Mouse (Mus musculus) embryonic facial prominence, embryonic 10.5 days (tissue): ENCODE data around the gene Rpl35a. TPM values are rescaled to one million over a fixed set of nuclear protein-coding genes. Genes with fewer than 3 reads are reported as not detected.
"Not testable (repeated sequence)": the region's sequence is repeated elsewhere in the genome, so short reads cannot be mapped to it uniquely, and the experiment has no call there.

ENCODE experiments used
- DNase-seq: peaks from one replicate; pipeline ENCODE4 v3.0.0-alpha.2; 2017; ENCODE audit warnings: low spot score
- H3K27ac ChIP-seq: fragments of 300-500 bp; sonication (generic); replicated peaks from 2 replicates; pipeline ENCODE4 v1.5.1; 2016; ENCODE audit warnings: mild to moderate bottlenecking
- H3K27me3 ChIP-seq: fragments of 300-500 bp; sonication (generic); replicated peaks from 2 replicates; pipeline ENCODE4 v1.6.1; 2016; ENCODE audit warnings: low read depth, mild to moderate bottlenecking; ENCODE audit not compliant: poor library complexity, severe bottlenecking
- H3K36me3 ChIP-seq: fragments of 300-500 bp; sonication (generic); replicated peaks from 2 replicates; pipeline ENCODE4 v1.6.1; 2016; ENCODE audit warnings: mild to moderate bottlenecking, moderate library complexity
- H3K4me1 ChIP-seq: fragments of 300-500 bp; sonication (generic); 2 replicates; pipeline ENCODE4 v1.6.1; 2016
- H3K4me3 ChIP-seq: fragments of 300-500 bp; sonication (generic); 2 replicates; pipeline ENCODE4 v1.5.1; 2016; ENCODE audit warnings: mild to moderate bottlenecking, moderate library complexity
- H3K9me3 ChIP-seq: fragments of 300-500 bp; sonication (generic); 2 replicates; pipeline ENCODE4 v1.6.1; 2016; ENCODE audit warnings: mild to moderate bottlenecking
- WGBS: fragments of 180-500 bp; shearing (Covaris S2); methylation state at CpG from one replicate; pipeline ENCODE4 v1.1.7; 2016; 5-methylcytosine and 5-hydroxymethylcytosine counted together
- polyA plus RNA-seq: library from polyadenylated mRNA; unstranded; fragments of >200 nt; fragmentation: Nextera tagmentation; extraction: Ambion mirVana; gene quantifications from 2 replicates; pipeline ENCODE4 v1.2.1, GENCODE M21; 2016

Rpl35a gene
- polyA plus RNA-seq, 1 experiment from 2014 or later = 1,025 TPM

GRCm38 (mm10) chr16:33058656-33059055 is 2.4 kb downstream of the Rpl35a start:
- DNase-seq = not testable (repeated sequence)
- H3K4me3 ChIP-seq = peak overlapping the region; percentile 82

GRCm38 (mm10) chr16:33059471-33059870 is 3.2 kb downstream of the Rpl35a start:
- Histone ChIP-seq H3K4me3 (no peak overlapping the region), H3K27me3 (no peaks in the 10 kb centered on the region), H3K36me3 (peaks cover 35% of the 10 kb centered on the region), H3K9me3 (no peaks in the 10 kb centered on the region), H3K27ac (no peak overlapping the region), H3K4me1 (peaks cover 47% of the 10 kb centered on the region)
- 94% methylated on average over 1 of the region's 1 CpGs for WGBS
- DNase-seq = no peak

More at GRCm38 (mm10) chr16:33058656-33059055, 2.4 kb downstream of the Rpl35a start:
- Histone ChIP-seq H3K36me3 (peaks cover 35% of the 10 kb centered on the region), H3K4me1 (peaks cover 43% of the 10 kb centered on the region)
- not testable (repeated sequence) for H3K27me3 ChIP-seq, H3K27ac ChIP-seq, H3K9me3 ChIP-seq
- WGBS = 91% methylated on average over 9 of the region's 9 CpGs

GRCm38 (mm10) chr16:33060926-33061325 is 4.7 kb downstream of the Rpl35a start:
- Histone ChIP-seq H3K27me3 (no peaks in the 10 kb centered on the region), H3K27ac (no peak overlapping the region), H3K36me3 (peaks cover 35% of the 10 kb centered on the region), H3K9me3 (no peaks in the 10 kb centered on the region), H3K4me1 (peaks cover 43% of the 10 kb centered on the region), H3K4me3 (no peak overlapping the region)
- 72% methylated on average over 2 of the region's 2 CpGs for WGBS
- DNase-seq = no peak

GRCm38 (mm10) chr16:33061400-33061799 is 5.1 kb downstream of the Rpl35a start:
- peak overlapping the region; percentile 91 for H3K4me3 ChIP-seq

GRCm38 (mm10) chr16:33062024-33062681 is 5.9 kb downstream of the Rpl35a start, which contains the start of gene Lmln:
TSS of gene Lmln (plus strand) at chr16:33062521.
- Histone ChIP-seq H3K4me3 (peak within 1 kb of the TSS; percentile 91), H3K4me1 (peaks cover 43% of the 10 kb centered on the region), H3K27me3 (no peaks in the 10 kb centered on the region), H3K36me3 (peaks cover 44% of the 10 kb centered on the region), H3K9me3 (no peaks in the 10 kb centered on the region), H3K27ac (peak within 1 kb of the TSS; percentile 89)
- under 1% methylated on average over 64 of the region's 64 CpGs for WGBS
- peak; percentile 96 for DNase-seq

More at GRCm38 (mm10) chr16:33061400-33061799, 5.1 kb downstream of the Rpl35a start:
- Histone ChIP-seq H3K27me3 (no peaks in the 10 kb centered on the region), H3K27ac (no peak overlapping the region), H3K36me3 (peaks cover 38% of the 10 kb centered on the region), H3K4me1 (peaks cover 43% of the 10 kb centered on the region), H3K9me3 (no peaks in the 10 kb centered on the region)
- no peak for DNase-seq
- whole genome bisulfite sequencing = 53% methylated on average over 11 of the region's 11 CpGs

GRCm38 (mm10) chr16:33062682-33063131 is 6.5 kb downstream of the Rpl35a start:
- no peak for DNase-seq
- under 1% methylated on average over 35 of the region's 35 CpGs for WGBS
- H3K9me3 ChIP-seq = no peaks in the 10 kb centered on the region
- peaks cover 40% of the 10 kb centered on the region for H3K4me1 ChIP-seq
- H3K27me3 ChIP-seq = no peaks in the 10 kb centered on the region
- H3K27ac ChIP-seq = peak overlapping the region; percentile 89
- peak overlapping the region; percentile 91 for H3K4me3 ChIP-seq
- H3K36me3 ChIP-seq = peaks cover 48% of the 10 kb centered on the region

- Histone ChIP-seq H3K9me3 (no peaks in the 10 kb centered on the region), H3K4me3 (peak overlapping the region; percentile 91), H3K27me3 (no peaks in the 10 kb centered on the region), H3K36me3 (peaks cover 49% of the 10 kb centered on the region), H3K27ac (no peak overlapping the region), H3K4me1 (peaks cover 34% of the 10 kb centered on the region)
- no peak for DNase-seq
- whole genome bisulfite sequencing = 37% methylated on average over 7 of the region's 7 CpGs
Observed at GRCm38 (mm10) chr16:33063267-33063666, 7.0 kb downstream of the Rpl35a start.

GRCm38 (mm10) chr16:33064636-33065035 is 8.4 kb downstream of the Rpl35a start:
- Histone ChIP-seq H3K9me3 (no peaks in the 10 kb centered on the region), H3K4me1 (peaks cover 23% of the 10 kb centered on the region), H3K27me3 (no peaks in the 10 kb centered on the region), H3K27ac (no peak overlapping the region), H3K4me3 (no peak overlapping the region), H3K36me3 (peaks cover 45% of the 10 kb centered on the region)
- 76% methylated on average over 9 of the region's 9 CpGs for WGBS
- DNase-seq = no peak

GRCm38 (mm10) chr16:33070928-33071327 is 14.7 kb downstream of the Rpl35a start:
- H3K4me3 ChIP-seq = no peak overlapping the region
- H3K36me3 ChIP-seq = peaks cover 71% of the 10 kb centered on the region
- DNase-seq = no peak
- H3K27ac ChIP-seq = no peak overlapping the region
- H3K4me1 ChIP-seq = no peaks in the 10 kb centered on the region
- H3K9me3 ChIP-seq = no peaks in the 10 kb centered on the region
- no peaks in the 10 kb centered on the region for H3K27me3 ChIP-seq

GRCm38 (mm10) chr16:33072871-33073557 is 16.8 kb downstream of the Rpl35a start:
- Histone ChIP-seq H3K27ac (no peak overlapping the region), H3K4me3 (no peak overlapping the region), H3K27me3 (no peaks in the 10 kb centered on the region), H3K36me3 (peaks cover 69% of the 10 kb centered on the region), H3K4me1 (no peaks in the 10 kb centered on the region), H3K9me3 (no peaks in the 10 kb centered on the region)
- WGBS = 89% methylated on average over 6 of the region's 6 CpGs
- DNase-seq = no peak

- peaks cover 58% of the 10 kb centered on the region for H3K36me3 ChIP-seq
- 83% methylated on average over 5 of the region's 5 CpGs for WGBS
- H3K9me3 ChIP-seq = no peaks in the 10 kb centered on the region
- no peak for DNase-seq
- no peaks in the 10 kb centered on the region for H3K27me3 ChIP-seq
- H3K4me1 ChIP-seq = no peaks in the 10 kb centered on the region
- no peak overlapping the region for H3K4me3 ChIP-seq
- no peak overlapping the region for H3K27ac ChIP-seq
Observed at GRCm38 (mm10) chr16:33074967-33075366, 18.7 kb downstream of the Rpl35a start.

GRCm38 (mm10) chr16:33076078-33076477 is 19.8 kb downstream of the Rpl35a start:
- H3K9me3 ChIP-seq = no peaks in the 10 kb centered on the region
- no peaks in the 10 kb centered on the region for H3K4me1 ChIP-seq
- peaks cover 51% of the 10 kb centered on the region for H3K36me3 ChIP-seq
- no peak overlapping the region for H3K4me3 ChIP-seq
- no peak overlapping the region for H3K27ac ChIP-seq
- WGBS = 86% methylated on average over 6 of the region's 6 CpGs
- no peaks in the 10 kb centered on the region for H3K27me3 ChIP-seq
- no peak for DNase-seq
